Mouse (Mus musculus): ENCODE measurements around the gene Lamtor2. TPM values are rescaled to one million over a fixed set of nuclear protein-coding genes. Genes with fewer than 3 reads are reported as not detected.
"Not testable (repeated sequence)": the region's sequence is repeated elsewhere in the genome, so short reads cannot be mapped to it uniquely, and the experiment has no call there.

Lamtor2 gene
- polyA plus RNA-seq (2012; rRNA removed) = 126 and 133 TPM in 2 replicates

- peak within 1 kb of the TSS; percentile 93 for H3K27ac ChIP-seq (ENCODE audit: insufficient read depth, low read length)
- TF ChIP-seq CTCF (IDR thresholded peaks at IDR 0.05; ENCODE audit: extremely low read depth, insufficient read depth, low read length) (no peak), POLR2A (IDR thresholded peaks at IDR 0.05; ENCODE audit: extremely low read depth, insufficient read depth, low read length) (peak; percentile 85)
- H3K4me3 ChIP-seq (ENCODE audit: insufficient read depth, low read length) = peak within 1 kb of the TSS; percentile 49
- H3K4me1 ChIP-seq (ENCODE audit: control insufficient read depth, insufficient read depth, low read length) = no peaks in the 10 kb centered on the region; the same call in 1 of the 2 replicates
Measured at GRCm38 (mm10) chr3:88552676-88553524, at the start of gene Lamtor2. Gene Lamtor2 (minus strand): TSS chr3:88553074.

- TF ChIP-seq CTCF (IDR thresholded peaks at IDR 0.05; ENCODE audit: extremely low read depth, insufficient read depth, low read length) (no peak), POLR2A (IDR thresholded peaks at IDR 0.05; ENCODE audit: extremely low read depth, insufficient read depth, low read length) (no peak)
- Histone ChIP-seq H3K4me1 (ENCODE audit: control insufficient read depth, insufficient read depth, low read length) (no peaks in the 10 kb centered on the region), H3K4me3 (ENCODE audit: insufficient read depth, low read length) (no peak overlapping the region), H3K27ac (ENCODE audit: insufficient read depth, low read length) (no peak overlapping the region)
Measured at GRCm38 (mm10) chr3:88602466-88602865, 49.6 kb upstream of the Lamtor2 start.

- not testable (repeated sequence) for H3K4me1 ChIP-seq (ENCODE audit: control insufficient read depth, insufficient read depth, low read length); H3K27ac ChIP-seq (ENCODE audit: insufficient read depth, low read length); H3K4me3 ChIP-seq (ENCODE audit: insufficient read depth, low read length)
Measured at GRCm38 (mm10) chr3:88596547-88596946, 43.7 kb upstream of the Lamtor2 start.

- H3K4me1 ChIP-seq (ENCODE audit: control insufficient read depth, insufficient read depth, low read length) = peaks cover 2% of the 10 kb centered on the region
- TF ChIP-seq CTCF (IDR thresholded peaks at IDR 0.05; ENCODE audit: extremely low read depth, insufficient read depth, low read length) (no peak), POLR2A (IDR thresholded peaks at IDR 0.05; ENCODE audit: extremely low read depth, insufficient read depth, low read length) (no peak)
- no peak overlapping the region for H3K27ac ChIP-seq (ENCODE audit: insufficient read depth, low read length)
Measured at GRCm38 (mm10) chr3:88593893-88594580, 41.2 kb upstream of the Lamtor2 start.

GRCm38 (mm10) chr3:88592942-88593576, 40.2 kb upstream of the Lamtor2 start:
- H3K4me1 ChIP-seq (ENCODE audit: control insufficient read depth, insufficient read depth, low read length) = peaks cover 2% of the 10 kb centered on the region
- TF ChIP-seq CTCF (IDR thresholded peaks at IDR 0.05; ENCODE audit: extremely low read depth, insufficient read depth, low read length) (no peak), POLR2A (IDR thresholded peaks at IDR 0.05; ENCODE audit: extremely low read depth, insufficient read depth, low read length) (no peak)
- H3K27ac ChIP-seq (ENCODE audit: insufficient read depth, low read length) = no peak overlapping the region
- no peak overlapping the region for H3K4me3 ChIP-seq (ENCODE audit: insufficient read depth, low read length)

More at GRCm38 (mm10) chr3:88593893-88594580, 41.2 kb upstream of the Lamtor2 start:
- no peak overlapping the region for H3K4me3 ChIP-seq (ENCODE audit: insufficient read depth, low read length)

- Histone ChIP-seq H3K27ac (ENCODE audit: insufficient read depth, low read length) (no peak overlapping the region), H3K4me1 (ENCODE audit: control insufficient read depth, insufficient read depth, low read length) (peaks cover 2% of the 10 kb centered on the region), H3K4me3 (ENCODE audit: insufficient read depth, low read length) (no peak overlapping the region)
- no peak for TF ChIP-seq POLR2A (IDR thresholded peaks at IDR 0.05; ENCODE audit: extremely low read depth, insufficient read depth, low read length)
- 0 out of 2 replicates have a peak, but pooled peaks have one; percentile 1 for TF ChIP-seq CTCF (IDR thresholded peaks at IDR 0.05; ENCODE audit: extremely low read depth, insufficient read depth, low read length)
Measured at GRCm38 (mm10) chr3:88591950-88592731, 39.3 kb upstream of the Lamtor2 start.

GRCm38 (mm10) chr3:88591044-88591443, 38.2 kb upstream of the Lamtor2 start:
- Histone ChIP-seq H3K4me1 (ENCODE audit: control insufficient read depth, insufficient read depth, low read length) (peaks cover 2% of the 10 kb centered on the region), H3K4me3 (ENCODE audit: insufficient read depth, low read length) (no peak overlapping the region), H3K27ac (ENCODE audit: insufficient read depth, low read length) (no peak overlapping the region)
- TF ChIP-seq POLR2A (IDR thresholded peaks at IDR 0.05; ENCODE audit: extremely low read depth, insufficient read depth, low read length) = no peak
- no peak for TF ChIP-seq CTCF (IDR thresholded peaks at IDR 0.05; ENCODE audit: extremely low read depth, insufficient read depth, low read length)

GRCm38 (mm10) chr3:88590246-88590645, 37.4 kb upstream of the Lamtor2 start:
- TF ChIP-seq CTCF (IDR thresholded peaks at IDR 0.05; ENCODE audit: extremely low read depth, insufficient read depth, low read length) = no peak
- TF ChIP-seq POLR2A (IDR thresholded peaks at IDR 0.05; ENCODE audit: extremely low read depth, insufficient read depth, low read length) = no peak
- no peak overlapping the region for H3K4me3 ChIP-seq (ENCODE audit: insufficient read depth, low read length)
- peaks cover 2% of the 10 kb centered on the region for H3K4me1 ChIP-seq (ENCODE audit: control insufficient read depth, insufficient read depth, low read length)
- no peak overlapping the region for H3K27ac ChIP-seq (ENCODE audit: insufficient read depth, low read length)

- no peak for TF ChIP-seq POLR2A (IDR thresholded peaks at IDR 0.05; ENCODE audit: extremely low read depth, insufficient read depth, low read length)
- TF ChIP-seq CTCF (IDR thresholded peaks at IDR 0.05; ENCODE audit: extremely low read depth, insufficient read depth, low read length) = no peak
- H3K4me1 ChIP-seq (ENCODE audit: control insufficient read depth, insufficient read depth, low read length) = no peaks in the 10 kb centered on the region
- H3K4me3 ChIP-seq (ENCODE audit: insufficient read depth, low read length) = no peak overlapping the region
- no peak overlapping the region for H3K27ac ChIP-seq (ENCODE audit: insufficient read depth, low read length)
Measured at GRCm38 (mm10) chr3:88586640-88587039, 33.8 kb upstream of the Lamtor2 start.

Measured in cortical plate, adult 2 months (tissue).